Mouse (Mus musculus) gastrocnemius, adult 2 months (tissue): ENCODE measurements around the gene Il5. TPM values are rescaled to one million over a fixed set of nuclear protein-coding genes. Genes with fewer than 3 reads are reported as not detected.

Experiments used
- DNase-seq: peaks from one replicate; pipeline ENCODE4 v3.0.0; 2022
- H3K27ac ChIP-seq: fragments of 200-600 bp; 2 replicates; pipeline ENCODE4 v1.8.1; 2022; ENCODE audit warnings: mild to moderate bottlenecking
- H3K4me3 ChIP-seq: fragments of 200-600 bp; 2 replicates; pipeline ENCODE4 v1.8.1; 2022; ENCODE audit warnings: mild to moderate bottlenecking, moderate library complexity
- CTCF ChIP-seq: fragments of 200-600 bp; IDR thresholded peaks from 2 replicates; pipeline ENCODE4 v1.8.1; 2022; ENCODE audit warnings: antibody characterized with exemption, mild to moderate bottlenecking, moderate library complexity
- intact Hi-C: fragments of 180-260 bp; cut with DNase I; formaldehyde crosslinking; loops from one replicate; pipeline ENCODE4 v1.15.1; 2025
- total RNA-seq, 2 experiments: library from RNA; stranded (reverse); gene quantifications; 2 replicates each; pipeline ENCODE4 v1.2.3; 2021

Il5 gene
- total RNA-seq, 2 experiments from 2014 or later, result not detected

DNA sequence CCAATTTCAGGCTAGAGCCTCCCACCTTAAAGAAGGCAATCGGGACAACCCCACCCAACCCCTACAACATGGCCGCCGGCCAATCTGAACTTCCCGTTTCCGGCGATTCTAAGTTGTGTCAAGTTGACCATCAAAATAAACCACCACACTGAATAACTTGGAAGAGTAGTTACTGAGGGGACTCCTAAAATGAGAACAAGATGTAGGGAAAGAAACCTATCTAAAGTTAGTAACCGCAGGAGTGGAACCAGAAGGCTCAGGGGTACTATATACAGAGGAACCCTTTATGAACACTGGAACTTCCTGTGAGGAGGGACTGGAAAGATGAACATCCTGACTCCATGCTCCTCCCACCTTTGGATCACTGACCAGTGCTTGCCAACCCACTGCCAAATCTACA is 10.9 kb downstream of the Il5 start:
- intact Hi-C loops, result no loop called here
- Histone ChIP-seq H3K27ac (no peak overlapping the region), H3K4me3 (no peak overlapping the region)
- no peak for DNase-seq
- no peak for TF ChIP-seq CTCF

DNA sequence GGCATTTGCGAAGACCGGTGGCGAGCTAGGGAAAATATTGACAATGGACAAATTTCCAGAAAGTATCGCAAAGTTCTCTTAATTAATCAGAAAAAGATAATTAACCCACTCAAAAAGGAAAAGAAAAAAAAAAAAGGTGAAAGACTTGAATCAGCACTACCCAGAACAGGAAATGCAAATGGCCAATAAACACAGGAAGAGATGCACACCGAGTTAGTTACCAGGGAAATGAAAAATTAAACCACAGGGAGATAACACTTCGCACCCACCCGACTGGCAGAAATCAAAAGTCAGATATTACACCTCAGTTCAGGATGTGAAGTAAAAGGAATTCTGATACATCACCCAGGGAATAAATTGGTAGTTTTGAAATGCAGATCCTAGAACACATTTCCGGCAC is 11.7 kb downstream of the Il5 start:
- no peak for DNase-seq
- intact Hi-C loops, result no loop called here
- Histone ChIP-seq H3K27ac (no peak overlapping the region), H3K4me3 (no peak overlapping the region)
- no peak for TF ChIP-seq CTCF

DNA sequence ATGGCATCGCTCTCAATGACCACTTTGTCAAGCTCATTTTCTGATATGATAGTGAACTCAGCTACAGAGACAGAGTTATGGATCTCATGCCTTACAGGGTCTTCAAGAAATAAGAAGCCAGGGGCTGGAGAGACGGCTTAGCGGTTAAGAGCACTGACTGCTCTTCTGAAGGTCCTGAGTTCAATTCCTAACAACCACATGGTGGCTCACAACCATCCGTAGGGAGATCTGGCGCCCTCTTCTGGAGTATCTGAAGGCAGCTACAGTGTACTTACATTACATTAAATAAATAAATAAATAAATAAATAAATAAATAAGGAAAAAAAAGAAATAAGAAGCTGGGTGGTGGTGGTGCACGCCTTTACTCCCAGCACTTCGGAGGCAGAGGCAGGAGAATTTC is 13.2 kb downstream of the Il5 start:
- no peak for DNase-seq
- intact Hi-C loops, result no loop called here
- peak; percentile 17; the same call in 1 of the 2 replicates for TF ChIP-seq CTCF
- Histone ChIP-seq H3K4me3 (no peak overlapping the region), H3K27ac (no peak overlapping the region)

DNA sequence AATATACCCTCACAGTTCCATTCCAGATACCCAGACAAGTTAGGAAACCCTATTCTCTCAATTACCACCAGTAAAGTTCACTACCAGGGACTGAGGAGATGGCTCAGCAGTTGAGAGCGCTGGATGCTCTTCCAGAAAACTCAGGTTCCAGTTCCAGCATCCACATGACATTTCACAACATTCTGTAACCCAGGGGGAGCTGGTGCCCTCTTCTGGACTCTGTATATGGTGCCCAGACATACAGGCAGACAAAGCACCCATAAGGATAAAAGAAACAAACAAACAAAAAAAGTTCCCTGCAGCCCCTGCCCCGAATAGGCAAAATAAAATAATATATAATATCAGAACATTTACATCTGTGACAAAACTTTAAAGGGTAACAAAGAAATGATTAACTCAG is 13.8 kb downstream of the Il5 start:
- intact Hi-C loops, result no loop called here
- no peak for TF ChIP-seq CTCF
- H3K4me3 ChIP-seq, result no peak overlapping the region
- DNase-seq, result no peak
- H3K27ac ChIP-seq, result no peak overlapping the region

DNA sequence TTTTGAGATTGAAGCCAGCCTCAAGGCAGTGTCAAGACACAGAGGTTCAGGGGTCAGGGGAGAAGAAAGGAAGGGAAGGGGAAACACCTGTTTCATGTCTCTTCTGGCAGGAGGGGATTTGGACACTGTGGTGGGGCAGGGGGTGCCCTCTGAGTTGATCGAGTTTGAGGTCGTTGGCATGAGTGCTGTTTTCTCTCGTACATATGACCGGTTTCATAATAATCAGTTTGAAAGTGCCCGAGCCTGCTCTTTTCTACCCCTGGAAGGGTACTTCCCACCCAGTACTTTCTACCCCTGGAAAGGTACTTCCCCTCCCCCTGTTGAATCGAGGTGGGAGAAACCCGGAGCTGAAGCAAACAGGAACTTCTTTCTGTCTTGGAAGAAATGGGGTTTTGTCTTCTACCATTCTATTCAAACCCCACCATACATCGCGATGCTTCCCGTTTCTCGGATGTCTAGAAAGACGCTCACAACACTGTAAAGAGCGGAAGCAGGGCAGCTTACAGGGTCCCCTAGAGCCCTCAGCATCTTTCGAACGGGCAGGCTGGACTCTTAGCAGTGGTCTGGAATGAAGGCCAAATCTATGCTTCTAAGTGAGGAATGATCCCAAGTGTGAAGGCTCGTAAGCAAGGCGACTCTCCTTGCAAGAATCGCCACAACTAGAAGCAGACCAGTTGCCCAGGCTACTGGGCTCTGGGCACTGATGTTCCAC is 14.5 kb downstream of the Il5 start:
- no peak for TF ChIP-seq CTCF
- no peak for DNase-seq
- Histone ChIP-seq H3K4me3 (no peak overlapping the region), H3K27ac (no peak overlapping the region)
- intact Hi-C loops, result no loop called here

DNA sequence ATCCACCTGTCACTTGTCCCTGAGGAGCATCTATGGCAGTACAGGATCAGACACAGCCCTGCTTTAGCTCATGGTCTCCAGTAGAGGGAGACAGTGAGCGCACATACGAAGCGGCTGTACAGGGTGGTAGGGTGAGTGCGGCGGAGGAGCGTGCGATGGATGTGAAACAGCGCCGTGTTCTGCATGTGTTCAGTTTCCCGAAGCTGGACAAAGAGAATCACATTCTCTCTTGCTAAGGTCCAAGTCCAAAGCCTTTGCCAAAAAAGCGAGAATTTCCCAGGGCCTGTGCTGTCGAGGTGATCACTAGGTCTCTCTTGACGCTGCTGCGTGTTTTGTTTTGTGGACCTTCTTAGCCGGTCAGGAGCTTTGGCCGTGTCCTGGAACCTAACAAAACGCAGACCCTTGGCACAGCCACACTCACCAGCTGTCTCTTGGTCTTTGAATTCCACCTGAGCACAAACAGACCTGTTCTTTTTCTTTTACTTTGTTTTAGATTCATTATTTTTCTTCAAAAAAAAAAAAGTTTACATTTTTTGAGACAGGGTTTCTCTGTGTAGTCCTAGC is 15.2 kb downstream of the Il5 start:
- peak overlapping the region; percentile 62 for H3K4me3 ChIP-seq
- peak; percentile 92 for TF ChIP-seq CTCF
- peak; percentile 67 for DNase-seq
- H3K27ac ChIP-seq, result no peak overlapping the region; the same call in 1 of the 2 replicates
- intact Hi-C loops, result loop anchor here (2.0 kb wide), 1 partner anchor 115 kb away; no protein-coding TSS in a partner anchor

DNA sequence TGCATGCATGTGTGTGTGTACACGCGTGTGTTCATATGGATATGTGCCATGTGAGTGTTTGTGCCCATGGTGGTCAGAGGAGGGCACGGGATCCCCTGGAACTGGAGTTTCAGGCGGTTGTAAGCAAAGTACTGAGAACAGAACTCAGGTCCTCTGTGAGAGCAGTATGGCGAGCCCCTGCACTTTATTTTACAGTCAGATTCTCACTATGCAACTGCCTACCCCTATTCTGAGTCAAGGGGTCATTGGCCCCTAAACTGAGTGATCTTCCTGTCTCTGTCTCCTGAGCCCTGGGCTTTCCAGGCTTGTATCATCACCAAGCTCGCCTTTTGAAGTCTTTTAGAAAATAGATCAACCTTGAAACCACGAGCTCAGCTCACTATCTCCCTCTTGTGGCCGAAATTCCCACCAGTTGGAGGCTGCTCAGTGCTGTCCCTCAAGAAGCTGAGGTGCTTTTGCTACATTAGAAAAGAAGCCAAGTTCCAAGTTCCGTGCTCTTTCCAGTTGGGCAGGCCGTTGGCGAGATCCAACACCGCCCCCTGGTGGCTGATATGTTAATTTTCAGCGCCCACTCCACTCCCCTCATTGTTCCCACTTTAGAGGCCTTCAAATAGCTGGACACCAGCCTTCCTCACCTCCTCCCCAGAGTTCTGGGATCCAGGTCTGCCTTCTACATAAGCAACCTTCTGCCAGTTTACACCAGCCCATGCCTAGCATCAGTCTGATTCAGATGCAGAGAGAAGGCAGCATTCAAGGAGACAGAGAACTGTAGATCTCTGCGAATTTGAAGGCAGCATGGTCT is 16.4 kb downstream of the Il5 start:
- peak overlapping the region; percentile 67 for H3K27ac ChIP-seq
- DNase-seq, result peak; percentile 75
- H3K4me3 ChIP-seq, result no peak overlapping the region
- intact Hi-C loops, result loop anchor here (2.0 kb wide), 1 partner anchor 114 kb away; no protein-coding TSS in a partner anchor
- peak; percentile 68 for TF ChIP-seq CTCF

DNA sequence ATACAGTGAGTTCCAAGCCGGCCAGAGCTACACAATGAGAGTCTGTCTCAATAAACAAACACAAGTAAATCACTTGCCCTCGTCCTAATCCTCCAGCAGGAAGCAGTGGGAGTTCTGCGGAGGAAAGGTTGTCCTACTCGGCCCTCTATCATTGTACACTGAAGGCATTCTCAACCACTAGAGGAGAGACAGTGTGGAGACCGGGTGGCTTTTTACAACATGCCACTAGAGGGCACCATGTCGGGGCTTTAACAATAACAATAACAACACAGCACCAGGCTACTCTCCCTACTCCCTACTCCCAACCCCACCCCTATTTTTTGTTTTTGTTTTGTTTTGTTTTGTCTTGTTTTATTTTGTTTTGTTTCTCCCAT is 17.0 kb downstream of the Il5 start:
- H3K4me3 ChIP-seq, result no peak overlapping the region
- H3K27ac ChIP-seq, result peak overlapping the region; percentile 67
- peak; percentile 56 for DNase-seq
- intact Hi-C loops, result loop anchor here (2.0 kb wide), 1 partner anchor 113 kb away; no protein-coding TSS in a partner anchor
- TF ChIP-seq CTCF, result peak; percentile 74

DNA sequence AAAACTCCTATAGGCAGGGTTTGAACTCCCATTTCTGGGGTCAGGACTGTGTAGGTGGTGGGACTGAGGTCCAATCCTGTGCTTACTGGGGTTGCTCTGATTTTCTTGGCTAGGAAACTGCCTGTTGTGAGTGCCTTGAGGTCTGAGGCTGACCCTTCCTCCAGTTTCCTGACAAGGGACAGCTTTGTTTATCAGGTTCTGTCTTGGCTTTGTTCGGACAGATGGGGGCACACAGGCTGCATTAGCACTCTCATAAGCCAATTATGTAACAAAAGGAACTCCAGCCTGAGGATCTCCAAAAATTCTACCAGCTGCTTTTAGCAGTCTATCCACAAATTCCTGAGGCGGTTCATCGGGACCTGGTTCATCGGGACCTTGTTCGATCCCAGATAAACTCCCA is 21.8 kb downstream of the Il5 start:
- Histone ChIP-seq H3K27ac (peak overlapping the region; percentile 35; the same call in 1 of the 2 replicates), H3K4me3 (no peak overlapping the region)
- no peak for DNase-seq
- intact Hi-C loops, result no loop called here
- TF ChIP-seq CTCF, result peak; percentile 42

DNA sequence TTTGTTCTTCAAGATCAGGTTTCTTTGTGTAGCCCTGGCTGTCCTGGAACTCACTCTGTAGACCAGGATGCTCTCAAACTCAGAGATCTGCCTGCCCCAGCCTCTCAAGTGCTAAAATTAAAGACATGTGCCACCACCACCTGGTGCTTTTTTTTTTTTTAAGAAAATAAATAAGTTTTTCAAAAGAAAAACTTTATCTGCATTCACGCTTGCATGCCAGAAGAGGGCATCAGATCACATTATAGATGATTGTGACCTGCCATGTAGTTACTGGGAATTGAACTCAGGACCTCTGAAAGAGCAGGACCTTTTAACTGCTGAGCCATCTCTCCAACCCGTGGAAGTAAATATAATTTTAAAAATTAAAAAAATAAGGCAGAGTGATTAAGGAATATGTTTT is 24.7 kb downstream of the Il5 start:
- intact Hi-C loops, result no loop called here
- H3K4me3 ChIP-seq, result no peak overlapping the region
- no peak for DNase-seq
- TF ChIP-seq CTCF, result peak; percentile 20; the same call in 1 of the 2 replicates
- H3K27ac ChIP-seq, result no peak overlapping the region

DNA sequence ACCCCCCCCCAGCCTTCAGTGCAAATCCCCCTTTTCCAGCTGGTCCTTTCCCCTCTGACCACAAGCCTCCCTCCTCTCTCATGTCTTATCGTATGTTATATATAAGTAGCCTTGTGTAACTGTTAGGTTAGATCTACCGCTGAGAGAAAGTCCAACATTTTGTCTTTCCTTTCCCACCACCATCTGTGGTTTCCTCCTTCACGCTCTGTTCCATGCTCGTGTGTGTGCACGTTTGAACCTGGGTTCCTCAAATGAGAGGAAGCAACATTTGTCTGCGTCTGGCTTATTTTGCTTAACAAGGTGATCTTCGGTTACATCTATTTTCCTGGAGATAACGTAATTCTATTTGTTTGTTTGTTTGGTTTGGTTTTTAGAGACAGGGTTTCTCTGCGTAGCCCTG is 27.4 kb downstream of the Il5 start:
- no peak overlapping the region for H3K4me3 ChIP-seq
- intact Hi-C loops, result no loop called here
- TF ChIP-seq CTCF, result no peak
- no peak for DNase-seq
- no peak overlapping the region for H3K27ac ChIP-seq

DNA sequence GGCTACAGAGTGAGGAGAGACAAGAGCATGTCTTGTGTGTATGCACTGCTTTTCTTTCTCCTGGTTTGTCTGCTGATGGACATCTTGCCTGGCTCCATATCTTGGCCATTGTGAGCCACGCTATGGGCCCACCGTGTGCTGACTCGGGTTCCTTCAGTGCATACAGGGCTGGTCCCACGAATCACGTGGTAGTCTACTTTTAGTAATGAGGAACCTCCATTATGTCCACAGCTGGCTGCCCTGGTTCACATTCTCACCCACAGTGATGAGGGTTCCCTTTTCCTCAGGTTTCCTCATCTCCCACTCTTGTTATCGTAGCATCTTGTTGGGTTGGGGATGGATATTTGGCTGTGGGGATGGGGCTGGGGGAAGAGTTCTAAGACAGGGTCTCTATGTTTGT is 28.0 kb downstream of the Il5 start:
- H3K4me3 ChIP-seq, result no peak overlapping the region
- intact Hi-C loops, result no loop called here
- no peak for TF ChIP-seq CTCF
- no peak for DNase-seq
- no peak overlapping the region for H3K27ac ChIP-seq

DNA sequence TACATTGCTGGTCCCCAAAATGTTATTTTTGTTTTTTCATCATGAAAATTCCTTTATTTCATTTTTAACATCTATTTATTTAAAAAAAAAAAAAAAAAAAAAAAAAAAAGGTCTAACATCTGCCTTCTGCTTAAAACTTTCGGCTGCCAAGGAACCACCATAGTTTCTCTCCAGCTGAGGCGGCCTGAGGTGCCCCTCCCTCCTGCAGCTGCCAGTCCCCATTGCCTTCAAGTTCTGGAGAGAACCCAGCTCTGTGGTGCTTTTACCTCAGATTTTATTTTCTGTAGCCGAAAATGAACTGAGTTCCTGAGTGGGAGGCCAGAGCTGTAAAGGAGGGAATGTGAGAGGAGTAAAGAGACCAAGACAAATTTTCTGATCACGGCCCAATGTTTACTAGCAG is 28.7 kb downstream of the Il5 start:
- intact Hi-C loops, result no loop called here
- TF ChIP-seq CTCF, result no peak
- Histone ChIP-seq H3K4me3 (no peak overlapping the region), H3K27ac (no peak overlapping the region)
- DNase-seq, result no peak
